Mouse (Mus musculus) left cerebral cortex, adult 18-20 months (tissue): ENCODE data around the gene Pitpnm1. TPM values are rescaled to one million over a fixed set of nuclear protein-coding genes. Genes with fewer than 3 reads are reported as not detected.

Experiments
- DNase-seq, 2 experiments: peaks; one replicate each; pipeline ENCODE4 v3.0.0; 2021 to 2022; ENCODE audit warnings: low spot score in 2 of 2, mixed read lengths in 1 of 2
- total RNA-seq, 2 experiments: library from RNA; stranded (reverse); gene quantifications; 2 replicates each; pipeline ENCODE4 v1.2.3; 2021

Gene Pitpnm1
- total RNA-seq, 2 experiments from 2014 or later, result 210 to 214 TPM

GRCm38 (mm10) chr19:4094348-4094747 is 5.5 kb upstream of the Pitpnm1 start:
- DNase-seq, result no peak

GRCm38 (mm10) chr19:4094774-4095303 is 5.0 kb upstream of the Pitpnm1 start:
- no peak for DNase-seq

GRCm38 (mm10) chr19:4095802-4096201 is 4.0 kb upstream of the Pitpnm1 start:
- no peak for DNase-seq

- DNase-seq, result peak; percentile 100
Observed at GRCm38 (mm10) chr19:4096642-4097440, 3.0 kb upstream of the Pitpnm1 start, which contains the start of gene Cdk2ap2. Gene Cdk2ap2 (plus strand): TSS chr19:4097182.

GRCm38 (mm10) chr19:4097441-4097825 is 2.4 kb upstream of the Pitpnm1 start:
- DNase-seq, result peak in 1 of 2 experiments; percentile 60

- DNase-seq, result no peak
Observed at GRCm38 (mm10) chr19:4098426-4098825, 1.4 kb upstream of the Pitpnm1 start.

GRCm38 (mm10) chr19:4099056-4099455 is 742 bp upstream of the Pitpnm1 start:
- peak; percentile 89 to 93 for DNase-seq

GRCm38 (mm10) chr19:4100718-4101261 is 992 bp downstream of the Pitpnm1 start:
- DNase-seq, result peak; percentile 72 to 78

- DNase-seq, result no peak
Observed at GRCm38 (mm10) chr19:4101466-4101865, 1.7 kb downstream of the Pitpnm1 start.

- DNase-seq, result no peak
Observed at GRCm38 (mm10) chr19:4102049-4102448, 2.3 kb downstream of the Pitpnm1 start.

- DNase-seq, result no peak
Observed at GRCm38 (mm10) chr19:4102626-4103025, 2.8 kb downstream of the Pitpnm1 start.

- DNase-seq, result no peak
Observed at GRCm38 (mm10) chr19:4103294-4103693, 3.5 kb downstream of the Pitpnm1 start.

- DNase-seq, result no peak
Observed at GRCm38 (mm10) chr19:4103792-4104191, 4.0 kb downstream of the Pitpnm1 start.

GRCm38 (mm10) chr19:4104675-4105194 is 4.9 kb downstream of the Pitpnm1 start:
- no peak for DNase-seq

GRCm38 (mm10) chr19:4106654-4107053 is 6.9 kb downstream of the Pitpnm1 start:
- no peak for DNase-seq

GRCm38 (mm10) chr19:4108535-4108934 is 8.7 kb downstream of the Pitpnm1 start:
- DNase-seq, result no peak

GRCm38 (mm10) chr19:4112063-4112960 is 12.5 kb downstream of the Pitpnm1 start:
- DNase-seq, result no peak

GRCm38 (mm10) chr19:4113186-4113805 is 13.5 kb downstream of the Pitpnm1 start:
- DNase-seq, result peak; percentile 87 to 90

GRCm38 (mm10) chr19:4113806-4114230 is 14.0 kb downstream of the Pitpnm1 start:
- DNase-seq, result no peak

GRCm38 (mm10) chr19:4114551-4114950 is 14.8 kb downstream of the Pitpnm1 start:
- DNase-seq, result no peak

GRCm38 (mm10) chr19:4115144-4115543 is 15.3 kb downstream of the Pitpnm1 start:
- DNase-seq, result no peak
